Mouse (Mus musculus) midbrain, embryonic 16.5 days (tissue): Measurements from ENCODE around the gene Gper1. TPM values are rescaled to one million over a fixed set of nuclear protein-coding genes. Genes with fewer than 3 reads are reported as not detected.

Source experiments
- ATAC-seq: fragments of 200-750 bp; cut with Nextera tagmentation; 2 replicates; pipeline ENCODE4 v1.8.0; 2017; ENCODE audit warnings: moderate TSS enrichment
- H3K27ac ChIP-seq: fragments of 300-500 bp; sonication (generic); 2 replicates; pipeline ENCODE4 v1.5.1; 2014; ENCODE audit warnings: mild to moderate bottlenecking, low read length, mixed read lengths
- H3K27me3 ChIP-seq: fragments of 300-500 bp; sonication (generic); 2 replicates; pipeline ENCODE4 v1.6.1; 2014; ENCODE audit warnings: low read depth, low read length, mixed read lengths; ENCODE audit not compliant: control insufficient read depth, insufficient read depth
- H3K36me3 ChIP-seq: fragments of 300-500 bp; sonication (generic); 2 replicates; pipeline ENCODE4 v1.6.1; 2014; ENCODE audit warnings: mild to moderate bottlenecking, low read length, moderate library complexity, mixed read lengths; ENCODE audit not compliant: control insufficient read depth, insufficient read depth
- H3K4me1 ChIP-seq: fragments of 300-500 bp; sonication (generic); 2 replicates; pipeline ENCODE4 v1.6.1; 2014; ENCODE audit warnings: mild to moderate bottlenecking, low read length, mixed read lengths; ENCODE audit not compliant: control insufficient read depth, insufficient read depth
- H3K4me2 ChIP-seq: fragments of 300-500 bp; sonication (generic); 2 replicates; pipeline ENCODE4 v1.6.1; 2014; ENCODE audit warnings: mild to moderate bottlenecking, low read length, mixed read lengths
- H3K4me3 ChIP-seq: fragments of 300-500 bp; sonication (generic); 2 replicates; pipeline ENCODE4 v1.5.1; 2014; ENCODE audit warnings: low read depth, mild to moderate bottlenecking, low read length, moderate library complexity, mixed read lengths
- H3K9ac ChIP-seq: fragments of 300-500 bp; sonication (generic); 2 replicates; pipeline ENCODE4 v1.6.1; 2014; ENCODE audit warnings: low read depth, low read length, mixed read lengths
- H3K9me3 ChIP-seq: fragments of 300-500 bp; sonication (generic); replicated peaks from 2 replicates; pipeline ENCODE4 v1.6.1; 2014; ENCODE audit warnings: mild to moderate bottlenecking, low read length, mixed read lengths; ENCODE audit not compliant: control insufficient read depth, poor library complexity, severe bottlenecking
- WGBS: fragments of 180-500 bp; shearing (Covaris S2); extraction: QIAGEN DNeasy Blood & Tissue Kit; methylation state at CpG from one replicate; pipeline ENCODE4 v1.1.7; 2014; 5-methylcytosine and 5-hydroxymethylcytosine counted together
- polyA plus RNA-seq: library from polyadenylated mRNA; unstranded; fragments of >200 nt; fragmentation: Nextera tagmentation; extraction: Ambion mirVana; gene quantifications from 2 replicates; pipeline ENCODE4 v1.2.1, GENCODE M21; 2015

Gene Gper1
- polyA plus RNA-seq, 1 experiment from 2014 or later, result 9.4 TPM

DNA sequence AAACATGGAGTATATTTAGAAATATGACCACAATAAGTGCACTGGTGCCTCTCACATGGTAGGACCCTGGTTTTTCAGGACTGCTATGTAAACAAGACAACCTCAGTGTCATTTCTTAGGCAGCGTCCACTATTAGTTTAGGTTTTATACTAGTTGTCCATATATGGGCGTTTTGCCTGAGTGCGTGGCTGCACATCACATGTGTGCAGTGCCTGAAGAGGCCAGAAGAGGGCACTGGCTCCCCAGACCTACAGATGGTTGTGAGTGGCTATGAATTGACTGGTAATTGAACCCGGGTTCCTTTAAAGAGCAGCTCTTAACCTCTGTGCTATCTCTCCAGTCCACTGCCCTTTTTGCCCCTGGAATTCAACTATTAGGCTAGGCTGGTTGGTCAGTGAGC lies 6.0 kb upstream of the Gper1 start:
- Histone ChIP-seq H3K27ac (no peak overlapping the region), H3K9ac (no peak overlapping the region)

DNA sequence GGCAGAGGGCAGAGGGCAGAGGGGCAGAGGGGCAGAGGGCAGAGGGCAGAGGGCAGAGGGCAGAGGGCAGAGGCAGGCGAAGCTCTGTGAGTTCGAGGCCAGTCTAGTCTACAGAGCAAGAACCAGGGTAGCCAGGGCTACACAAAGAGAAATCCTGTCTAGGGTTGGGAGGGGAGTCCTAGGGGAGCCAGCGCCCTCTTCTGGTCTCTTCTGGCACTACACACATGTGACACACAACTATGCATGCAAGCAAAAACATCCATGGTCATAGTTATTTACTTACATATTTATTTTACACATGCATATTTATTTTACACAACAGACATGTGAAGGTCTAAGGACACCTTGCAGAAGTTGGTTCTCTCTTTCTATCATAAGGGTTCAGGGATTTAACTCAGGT lies 5.5 kb upstream of the Gper1 start:
- Histone ChIP-seq H3K9ac (no peak overlapping the region), H3K4me3 (no peak overlapping the region), H3K36me3 (no peaks in the 10 kb centered on the region), H3K27ac (no peak overlapping the region), H3K9me3 (no peaks in the 10 kb centered on the region), H3K4me1 (peaks cover 11% of the 10 kb centered on the region; the same call in 1 of the 2 replicates), H3K27me3 (no peaks in the 10 kb centered on the region), H3K4me2 (no peak overlapping the region)
- WGBS, result 86% methylated on average over 3 of the region's 3 CpGs
- ATAC-seq, result no peak

More for the DNA sequence above, 6.0 kb upstream of the Gper1 start:
- 89% methylated on average over 4 of the region's 4 CpGs for WGBS
- Histone ChIP-seq H3K36me3 (no peaks in the 10 kb centered on the region), H3K9me3 (no peaks in the 10 kb centered on the region), H3K4me3 (no peak overlapping the region), H3K4me2 (no peak overlapping the region), H3K27me3 (no peaks in the 10 kb centered on the region), H3K4me1 (peaks cover 8% of the 10 kb centered on the region; the same call in 1 of the 2 replicates)
- ATAC-seq, result no peak

DNA sequence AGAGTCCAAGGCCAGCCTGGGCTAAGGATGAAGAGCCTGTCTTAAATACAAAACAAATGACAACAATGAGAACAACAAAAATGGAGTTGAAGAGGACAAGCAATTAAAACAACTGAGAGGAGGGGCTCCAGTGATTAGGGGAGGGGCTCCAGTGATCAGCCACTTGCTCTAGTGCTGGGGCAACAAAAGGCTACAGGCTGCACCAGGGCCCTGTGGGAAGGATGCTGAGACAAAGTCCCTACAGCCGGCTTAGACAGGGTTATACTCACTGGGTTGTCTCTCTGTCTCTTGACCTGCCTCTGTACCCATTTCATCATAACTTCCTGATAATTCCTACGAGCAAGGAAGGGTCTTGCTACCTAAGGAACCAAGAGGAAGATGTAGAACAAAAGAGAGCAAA lies 4.8 kb upstream of the Gper1 start:
- H3K9me3 ChIP-seq, result no peaks in the 10 kb centered on the region
- 37% methylated on average over 2 of the region's 2 CpGs for WGBS
- no peak overlapping the region for H3K4me3 ChIP-seq
- H3K4me2 ChIP-seq, result no peak overlapping the region
- H3K27ac ChIP-seq, result peak overlapping the region; percentile 57
- no peaks in the 10 kb centered on the region for H3K36me3 ChIP-seq
- ATAC-seq, result no peak
- H3K4me1 ChIP-seq, result peaks cover 17% of the 10 kb centered on the region; the same call in 1 of the 2 replicates
- H3K27me3 ChIP-seq, result no peaks in the 10 kb centered on the region
- H3K9ac ChIP-seq, result no peak overlapping the region; the same call in 1 of the 2 replicates

DNA sequence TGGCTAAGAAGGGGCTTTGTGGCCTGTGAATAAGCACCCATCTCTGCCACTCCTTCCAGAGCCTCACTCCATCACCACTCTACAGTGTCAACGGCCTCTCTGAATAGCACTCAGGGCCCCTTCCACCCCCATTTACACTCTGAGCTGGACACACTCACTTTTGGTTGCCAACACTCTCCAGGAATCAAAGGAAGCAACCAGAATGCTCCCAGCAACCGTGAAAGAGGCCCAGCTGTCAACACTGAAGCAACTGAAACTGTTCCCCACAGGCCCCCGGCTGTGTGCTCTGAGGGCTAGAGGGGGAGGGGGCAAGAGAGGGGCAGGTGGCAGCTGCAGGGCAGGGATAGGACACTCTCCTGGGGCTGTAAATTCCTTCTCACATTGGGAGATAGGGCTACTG lies 4.3 kb upstream of the Gper1 start:
- peak overlapping the region; percentile 34; the same call in 1 of the 2 replicates for H3K9ac ChIP-seq
- peaks cover 18% of the 10 kb centered on the region; the same call in 1 of the 2 replicates for H3K4me1 ChIP-seq
- ATAC-seq, result peak; percentile 65
- no peaks in the 10 kb centered on the region for H3K9me3 ChIP-seq
- no peaks in the 10 kb centered on the region for H3K27me3 ChIP-seq
- no peaks in the 10 kb centered on the region for H3K36me3 ChIP-seq
- H3K4me3 ChIP-seq, result no peak overlapping the region
- H3K27ac ChIP-seq, result peak overlapping the region; percentile 57
- 10% methylated on average over 3 of the region's 3 CpGs for WGBS
- H3K4me2 ChIP-seq, result no peak overlapping the region

DNA sequence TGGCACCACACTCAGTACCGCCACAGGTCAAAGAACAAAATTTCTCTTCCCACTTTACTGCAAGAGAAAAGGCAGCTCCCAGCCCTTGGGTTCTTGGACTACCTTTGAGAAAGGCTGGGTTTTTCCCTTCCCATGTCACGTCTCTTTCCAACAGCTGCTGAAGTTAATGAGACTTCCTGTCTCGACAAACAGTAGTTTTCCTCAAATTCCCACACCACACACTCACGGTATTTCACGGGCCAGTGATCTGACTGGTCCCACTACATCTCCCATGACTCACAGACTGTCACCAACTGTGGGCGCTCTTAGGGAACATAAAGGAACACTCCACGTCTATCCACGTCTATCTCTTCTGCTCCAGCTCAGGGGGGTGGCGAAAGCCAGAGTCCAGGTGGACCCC lies 2.2 kb downstream of the Gper1 start:
- no peaks in the 10 kb centered on the region for H3K36me3 ChIP-seq
- H3K27me3 ChIP-seq, result no peaks in the 10 kb centered on the region
- no peak for ATAC-seq
- peaks cover 19% of the 10 kb centered on the region for H3K4me1 ChIP-seq
- H3K4me3 ChIP-seq, result no peak overlapping the region
- H3K9me3 ChIP-seq, result no peaks in the 10 kb centered on the region
- no peak overlapping the region for H3K9ac ChIP-seq
- no peak overlapping the region for H3K27ac ChIP-seq
- 78% methylated on average over 9 of the region's 9 CpGs for WGBS
- H3K4me2 ChIP-seq, result no peak overlapping the region

- H3K27me3 ChIP-seq, result no peaks in the 10 kb centered on the region
- no peak overlapping the region for H3K9ac ChIP-seq
- H3K9me3 ChIP-seq, result no peaks in the 10 kb centered on the region
- 86% methylated on average over 9 of the region's 9 CpGs for WGBS
- H3K27ac ChIP-seq, result no peak overlapping the region
- H3K4me2 ChIP-seq, result no peak overlapping the region
- no peaks in the 10 kb centered on the region for H3K36me3 ChIP-seq
- H3K4me3 ChIP-seq, result no peak overlapping the region
- peaks cover 24% of the 10 kb centered on the region for H3K4me1 ChIP-seq
- no peak for ATAC-seq
These were observed 4.0 kb downstream of the Gper1 start for GRCm38 (mm10) chr5:139427001-139427400.

- Histone ChIP-seq H3K4me2 (no peak overlapping the region), H3K9me3 (no peaks in the 10 kb centered on the region), H3K4me1 (peaks cover 25% of the 10 kb centered on the region), H3K4me3 (no peak overlapping the region), H3K27me3 (no peaks in the 10 kb centered on the region), H3K27ac (no peak overlapping the region), H3K9ac (no peak overlapping the region), H3K36me3 (no peaks in the 10 kb centered on the region)
- WGBS, result 87% methylated on average over 9 of the region's 9 CpGs
- no peak for ATAC-seq
These were observed 5.0 kb downstream of the Gper1 start for GRCm38 (mm10) chr5:139427989-139428388.

GRCm38 (mm10) chr5:139429818-139430341 lies 6.9 kb downstream of the Gper1 start:
- WGBS, result 38% methylated on average over 12 of the region's 12 CpGs
- peaks cover 31% of the 10 kb centered on the region for H3K4me1 ChIP-seq

GRCm38 (mm10) chr5:139432333-139432732 lies 9.4 kb downstream of the Gper1 start:
- WGBS, result 31% methylated on average over 6 of the region's 6 CpGs
- Histone ChIP-seq H3K9me3 (no peaks in the 10 kb centered on the region), H3K4me3 (no peak overlapping the region), H3K4me1 (peaks cover 44% of the 10 kb centered on the region), H3K9ac (0 out of 2 replicates have a peak overlapping the region, but pooled peaks have one; percentile 25), H3K27me3 (no peaks in the 10 kb centered on the region), H3K4me2 (no peak overlapping the region), H3K36me3 (no peaks in the 10 kb centered on the region), H3K27ac (peak overlapping the region; percentile 2)
- no peak for ATAC-seq

More at GRCm38 (mm10) chr5:139429818-139430341, 6.9 kb downstream of the Gper1 start:
- H3K4me3 ChIP-seq, result no peak overlapping the region
- no peaks in the 10 kb centered on the region for H3K36me3 ChIP-seq
- no peak overlapping the region for H3K4me2 ChIP-seq
- no peaks in the 10 kb centered on the region for H3K9me3 ChIP-seq
- no peaks in the 10 kb centered on the region for H3K27me3 ChIP-seq
- ATAC-seq, result no peak
- peak overlapping the region; percentile 50 for H3K27ac ChIP-seq
- H3K9ac ChIP-seq, result 0 out of 2 replicates have a peak overlapping the region, but pooled peaks have one; percentile 14
